Mouse (Mus musculus) lung, adult 2 months (tissue): ENCODE results near the gene Gm17657. TPM values are rescaled to one million over a fixed set of nuclear protein-coding genes. Genes with fewer than 3 reads are reported as not detected.
"Not testable (repeated sequence)": the region's sequence is repeated elsewhere in the genome, so short reads cannot be mapped to it uniquely, and the experiment has no call there.

Experiments used
- DNase-seq: peaks from one replicate; pipeline ENCODE4 v3.0.0; 2022
- H3K4me1 ChIP-seq: fragments of 200-500 bp; 2 replicates; pipeline ENCODE4 v1.6.1; 2011; ENCODE audit warnings: low read length; ENCODE audit not compliant: control insufficient read depth, insufficient read depth
- H3K4me3 ChIP-seq: fragments of 200-500 bp; replicated peaks from 2 replicates; pipeline ENCODE3; 2011; ENCODE audit warnings: low read depth, mild to moderate bottlenecking, control low read depth, low read length; ENCODE audit errors: extremely low read depth
- CTCF ChIP-seq: fragments of 200-500 bp; IDR thresholded peaks from 2 replicates; pipeline ENCODE4 v1.5.1; 2011; ENCODE audit warnings: mild to moderate bottlenecking, low read length, control low read depth; ENCODE audit not compliant: insufficient read depth
- POLR2A ChIP-seq: fragments of 200-500 bp; IDR thresholded peaks from 2 replicates; pipeline ENCODE4 v1.6.1; 2011; ENCODE audit warnings: low read depth, mild to moderate bottlenecking, control low read depth, low read length, borderline replicate concordance; ENCODE audit errors: extremely low read depth
- WGBS: fragments of 180-500 bp; shearing (Covaris S2); methylation state at CpG from one replicate; pipeline ENCODE4 v1.1.7; 2018; 5-methylcytosine and 5-hydroxymethylcytosine counted together
- polyA plus RNA-seq: library from polyadenylated mRNA; depleted of rRNA; stranded (reverse); fragments of >200 nt; gene quantifications from 2 replicates; pipeline ENCODE4 v1.2.3, GENCODE M21; 2012

The Gm17657 gene
- polyA plus RNA-seq, 1 experiment, result not detected

- H3K4me1 ChIP-seq, result peaks cover 9% of the 10 kb centered on the region
- no peak for TF ChIP-seq POLR2A
- TF ChIP-seq CTCF, result no peak
- DNase-seq, result no peak
- 11% methylated on average over 32 of the region's 32 CpGs for WGBS
- no peak overlapping the region for H3K4me3 ChIP-seq
Observed at GRCm38 (mm10) chr17:29502669-29503665, 46.5 kb downstream of the Gm17657 start.

GRCm38 (mm10) chr17:29502005-29502668, 47.3 kb downstream of the Gm17657 start:
- WGBS, result 66% methylated on average over 7 of the region's 7 CpGs
- Histone ChIP-seq H3K4me3 (no peak overlapping the region), H3K4me1 (peaks cover 9% of the 10 kb centered on the region)
- TF ChIP-seq CTCF (no peak), POLR2A (no peak)
- DNase-seq, result no peak

GRCm38 (mm10) chr17:29500802-29501469, 48.5 kb downstream of the Gm17657 start:
- Histone ChIP-seq H3K4me1 (peaks cover 9% of the 10 kb centered on the region), H3K4me3 (no peak overlapping the region)
- DNase-seq, result no peak
- WGBS, result 50% methylated on average over 17 of the region's 17 CpGs
- no peak for TF ChIP-seq CTCF
- TF ChIP-seq POLR2A, result no peak

GRCm38 (mm10) chr17:29500243-29500740, 49.1 kb downstream of the Gm17657 start:
- Histone ChIP-seq H3K4me3 (no peak overlapping the region), H3K4me1 (peaks cover 9% of the 10 kb centered on the region)
- WGBS, result 72% methylated on average over 7 of the region's 7 CpGs
- TF ChIP-seq CTCF (no peak), POLR2A (no peak)
- no peak for DNase-seq

- no peak for TF ChIP-seq CTCF
- TF ChIP-seq POLR2A, result no peak
- WGBS, result 68% methylated on average over 6 of the region's 6 CpGs
- DNase-seq, result no peak
- no peak overlapping the region for H3K4me3 ChIP-seq
- H3K4me1 ChIP-seq, result peaks cover 9% of the 10 kb centered on the region
Observed at GRCm38 (mm10) chr17:29499511-29499910, 49.9 kb downstream of the Gm17657 start.

GRCm38 (mm10) chr17:29498952-29499351, 50.5 kb downstream of the Gm17657 start:
- H3K4me1 ChIP-seq, DNase-seq: not testable (repeated sequence)
- 84% methylated on average over 2 of the region's 2 CpGs for WGBS

GRCm38 (mm10) chr17:29498028-29498427, 51.4 kb downstream of the Gm17657 start:
- WGBS, result 20% methylated on average over 4 of the region's 4 CpGs
- TF ChIP-seq POLR2A (no peak), CTCF (no peak)
- Histone ChIP-seq H3K4me1 (peaks cover 8% of the 10 kb centered on the region), H3K4me3 (no peak overlapping the region)
- no peak for DNase-seq

More at GRCm38 (mm10) chr17:29498952-29499351, 50.5 kb downstream of the Gm17657 start:
- not testable (repeated sequence) for H3K4me3 ChIP-seq

GRCm38 (mm10) chr17:29497481-29497880, 52.0 kb downstream of the Gm17657 start:
- 52% methylated on average over 1 of the region's 1 CpGs for WGBS
- H3K4me3 ChIP-seq, H3K4me1 ChIP-seq, DNase-seq: not testable (repeated sequence)

- peaks cover 4% of the 10 kb centered on the region; the same call in 1 of the 2 replicates for H3K4me1 ChIP-seq
- 86% methylated on average over 3 of the region's 3 CpGs for WGBS
- no peak overlapping the region for H3K4me3 ChIP-seq
- TF ChIP-seq POLR2A (no peak), CTCF (no peak)
- DNase-seq, result no peak
Observed at GRCm38 (mm10) chr17:29497071-29497354, 52.4 kb downstream of the Gm17657 start.
